Mouse (Mus musculus) heart, embryonic 11.5 days (tissue): ENCODE results near the gene Tmem129. TPM values are rescaled to one million over a fixed set of nuclear protein-coding genes. Genes with fewer than 3 reads are reported as not detected.

Source experiments
- ATAC-seq: fragments of 200-750 bp; cut with Nextera tagmentation; replicated peaks from 2 replicates; pipeline ENCODE4 v1.8.0; 2017; ENCODE audit warnings: moderate library complexity; ENCODE audit not compliant: insufficient number of reproducible peaks, low FRiP score, low TSS enrichment
- H3K27ac ChIP-seq: fragments of 300-500 bp; sonication (generic); 2 replicates; pipeline ENCODE4 v1.5.1; 2014; ENCODE audit warnings: mild to moderate bottlenecking, low read depth, low read length
- H3K27me3 ChIP-seq: fragments of 300-500 bp; sonication (generic); 2 replicates; pipeline ENCODE4 v1.6.1; 2014; ENCODE audit warnings: mild to moderate bottlenecking, low read length, mixed read lengths; ENCODE audit not compliant: control insufficient read depth, insufficient read depth
- H3K36me3 ChIP-seq: fragments of 300-500 bp; sonication (generic); 2 replicates; pipeline ENCODE4 v1.6.1; 2014; ENCODE audit warnings: mild to moderate bottlenecking, low read length, moderate library complexity, mixed read lengths; ENCODE audit not compliant: control insufficient read depth, insufficient read depth
- H3K4me1 ChIP-seq: fragments of 300-500 bp; sonication (generic); 2 replicates; pipeline ENCODE4 v1.6.1; 2014; ENCODE audit warnings: low read length; ENCODE audit not compliant: control insufficient read depth, insufficient read depth
- H3K4me2 ChIP-seq: fragments of 300-500 bp; sonication (generic); 2 replicates; pipeline ENCODE4 v1.6.1; 2014; ENCODE audit warnings: mild to moderate bottlenecking, moderate library complexity
- H3K4me3 ChIP-seq: fragments of 300-500 bp; sonication (generic); 2 replicates; pipeline ENCODE4 v1.5.1; 2014; ENCODE audit warnings: low read depth, low read length
- H3K9ac ChIP-seq: fragments of 300-500 bp; sonication (generic); 2 replicates; pipeline ENCODE4 v1.6.1; 2014; ENCODE audit warnings: mild to moderate bottlenecking, low read depth, low read length, moderate library complexity
- H3K9me3 ChIP-seq: fragments of 300-500 bp; sonication (generic); replicated peaks from 2 replicates; pipeline ENCODE4 v1.6.1; 2016; ENCODE audit warnings: low read length; ENCODE audit not compliant: control insufficient read depth
- WGBS: fragments of 180-500 bp; shearing (Covaris S2); extraction: QIAGEN DNeasy Blood & Tissue Kit; methylation state at CpG from one replicate; pipeline ENCODE4 v1.1.7; 2014; ENCODE audit not compliant: insufficient replicate concordance; 5-methylcytosine and 5-hydroxymethylcytosine counted together
- polyA plus RNA-seq: library from polyadenylated mRNA; unstranded; fragments of >200 nt; fragmentation: Nextera tagmentation; extraction: Ambion mirVana; gene quantifications from 2 replicates; pipeline ENCODE4 v1.2.1, GENCODE M21; 2014

Tmem129 gene
- polyA plus RNA-seq, 1 experiment from 2014 or later, result 42.3 TPM

- Histone ChIP-seq H3K4me1 (peaks cover 29% of the 10 kb centered on the region), H3K9me3 (no peaks in the 10 kb centered on the region), H3K4me2 (no peak overlapping the region), H3K9ac (no peak overlapping the region), H3K27ac (no peak overlapping the region), H3K4me3 (no peak overlapping the region), H3K27me3 (peaks cover 29% of the 10 kb centered on the region), H3K36me3 (no peaks in the 10 kb centered on the region)
- 82% methylated on average over 5 of the region's 5 CpGs for WGBS
- ATAC-seq, result no peak
Observed at GRCm38 (mm10) chr5:33698669-33699068, 40.5 kb upstream of the Tmem129 start.

- WGBS, result 39% methylated on average over 13 of the region's 13 CpGs
- H3K4me2 ChIP-seq, result no peak overlapping the region
- no peaks in the 10 kb centered on the region for H3K36me3 ChIP-seq
- H3K4me1 ChIP-seq, result peaks cover 31% of the 10 kb centered on the region
- ATAC-seq, result no peak
- H3K27ac ChIP-seq, result no peak overlapping the region
- H3K27me3 ChIP-seq, result peaks cover 32% of the 10 kb centered on the region
- H3K9ac ChIP-seq, result no peak overlapping the region
- H3K4me3 ChIP-seq, result no peak overlapping the region
- H3K9me3 ChIP-seq, result no peaks in the 10 kb centered on the region
Observed at GRCm38 (mm10) chr5:33697947-33698512, 39.8 kb upstream of the Tmem129 start.

DNA sequence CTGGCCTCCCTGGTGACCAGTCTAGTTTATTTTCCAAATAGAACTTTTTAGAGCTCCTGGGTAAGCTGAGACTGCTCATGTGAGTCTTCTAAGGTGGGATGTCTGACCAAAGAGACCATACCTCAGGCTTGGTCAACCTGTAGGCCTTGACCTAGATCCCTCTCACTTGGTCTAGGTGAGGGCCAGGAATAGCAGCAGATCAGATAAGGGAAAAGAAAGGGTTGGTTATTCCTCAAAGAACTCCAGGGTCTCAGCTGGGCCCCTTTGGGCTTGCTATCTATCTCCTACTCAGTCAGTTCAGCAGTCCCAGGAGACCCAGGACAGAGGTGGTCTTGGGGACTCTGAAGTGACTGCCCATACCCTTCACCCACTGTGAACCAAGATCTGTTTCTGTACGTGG lies 39.3 kb upstream of the Tmem129 start:
- H3K4me3 ChIP-seq, result no peak overlapping the region
- H3K27ac ChIP-seq, result no peak overlapping the region
- no peaks in the 10 kb centered on the region for H3K9me3 ChIP-seq
- H3K9ac ChIP-seq, result no peak overlapping the region
- WGBS, result 69% methylated on average over 1 of the region's 1 CpGs
- H3K36me3 ChIP-seq, result no peaks in the 10 kb centered on the region
- H3K4me1 ChIP-seq, result peaks cover 36% of the 10 kb centered on the region
- H3K4me2 ChIP-seq, result no peak overlapping the region
- H3K27me3 ChIP-seq, result peaks cover 35% of the 10 kb centered on the region
- ATAC-seq, result no peak

- Histone ChIP-seq H3K27ac (no peak overlapping the region), H3K9ac (no peak overlapping the region), H3K36me3 (no peaks in the 10 kb centered on the region), H3K9me3 (no peaks in the 10 kb centered on the region), H3K4me1 (peaks cover 45% of the 10 kb centered on the region), H3K4me2 (no peak overlapping the region), H3K27me3 (peaks cover 35% of the 10 kb centered on the region), H3K4me3 (no peak overlapping the region)
- WGBS, result 62% methylated on average over 5 of the region's 5 CpGs
- no peak for ATAC-seq
Observed at GRCm38 (mm10) chr5:33696430-33696829, 38.2 kb upstream of the Tmem129 start.

- peaks cover 35% of the 10 kb centered on the region for H3K27me3 ChIP-seq
- WGBS, result 1% methylated on average over 24 of the region's 24 CpGs
- peaks cover 44% of the 10 kb centered on the region for H3K4me1 ChIP-seq
- no peak overlapping the region for H3K27ac ChIP-seq
- H3K4me3 ChIP-seq, result peak overlapping the region; percentile 51
- H3K4me2 ChIP-seq, result peak overlapping the region; percentile 95
- no peaks in the 10 kb centered on the region for H3K36me3 ChIP-seq
- 0 out of 2 replicates have a peak, but pooled peaks have one; percentile 6 for ATAC-seq
- peak overlapping the region; percentile 72 for H3K9ac ChIP-seq
- no peaks in the 10 kb centered on the region for H3K9me3 ChIP-seq
Observed at GRCm38 (mm10) chr5:33695718-33696121, 37.5 kb upstream of the Tmem129 start.

DNA sequence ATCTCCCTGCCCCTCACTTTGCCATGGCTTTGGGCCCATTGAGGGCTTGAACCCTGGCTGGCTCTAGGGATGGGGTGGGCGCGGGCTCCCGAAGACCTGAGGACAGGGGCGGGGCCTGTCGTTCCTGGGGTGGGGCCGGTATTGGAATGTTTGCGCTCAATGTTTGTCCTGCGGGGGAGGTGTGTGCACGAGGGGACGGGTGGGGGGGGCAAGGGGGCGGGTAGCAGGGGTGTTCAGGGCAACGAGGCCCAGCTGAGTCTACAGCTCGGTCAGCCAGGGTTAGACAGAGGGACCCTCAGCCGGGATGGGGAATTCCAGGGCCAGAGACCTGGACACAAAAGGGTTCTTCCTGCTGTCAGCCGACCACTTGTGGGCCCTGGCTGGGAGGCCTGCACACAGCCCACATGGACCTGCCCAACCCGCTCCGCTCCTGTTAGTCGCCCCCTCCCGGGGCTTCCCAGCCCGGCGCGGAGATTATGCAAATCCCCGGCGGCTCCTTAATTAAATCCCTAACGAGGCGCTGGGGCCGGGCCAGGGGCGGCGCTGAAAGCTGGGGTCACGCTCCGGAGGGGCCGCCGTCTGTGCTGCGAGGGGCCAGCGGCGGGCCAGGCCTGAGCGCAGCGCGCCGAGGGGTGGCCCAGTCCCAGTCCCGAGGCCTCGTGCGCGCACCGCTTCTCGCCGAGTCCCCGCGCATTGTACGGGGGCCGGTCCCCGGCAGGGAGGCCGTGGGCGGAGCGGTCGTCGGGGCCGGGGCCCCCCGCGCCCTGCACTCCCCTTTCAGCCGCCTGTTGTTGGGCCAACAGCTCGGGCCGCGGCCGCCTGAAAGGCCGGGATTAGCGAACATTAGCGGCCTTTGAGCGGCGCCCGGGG lies 36.9 kb upstream of the Tmem129 start:
- Histone ChIP-seq H3K4me2 (peak overlapping the region; percentile 95), H3K9me3 (no peaks in the 10 kb centered on the region), H3K9ac (peak overlapping the region; percentile 72), H3K4me1 (peaks cover 37% of the 10 kb centered on the region), H3K36me3 (no peaks in the 10 kb centered on the region), H3K27me3 (peaks cover 31% of the 10 kb centered on the region), H3K27ac (peak overlapping the region; percentile 41; the same call in 1 of the 2 replicates), H3K4me3 (peak overlapping the region; percentile 51)
- no peak for ATAC-seq
- 2% methylated on average over 70 of the region's 71 CpGs for WGBS

- H3K27me3 ChIP-seq, result peaks cover 26% of the 10 kb centered on the region
- ATAC-seq, result no peak
- 70% methylated on average over 9 of the region's 9 CpGs for WGBS
- H3K4me2 ChIP-seq, result peak overlapping the region; percentile 95; the same call in 1 of the 2 replicates
- H3K9ac ChIP-seq, result no peak overlapping the region
- H3K4me3 ChIP-seq, result no peak overlapping the region
- H3K9me3 ChIP-seq, result no peaks in the 10 kb centered on the region
- H3K27ac ChIP-seq, result no peak overlapping the region
- peaks cover 35% of the 10 kb centered on the region for H3K4me1 ChIP-seq
- no peaks in the 10 kb centered on the region for H3K36me3 ChIP-seq
Observed at GRCm38 (mm10) chr5:33694461-33694847, 36.2 kb upstream of the Tmem129 start.

GRCm38 (mm10) chr5:33692393-33692792 lies 34.2 kb upstream of the Tmem129 start:
- no peaks in the 10 kb centered on the region for H3K36me3 ChIP-seq
- H3K9ac ChIP-seq, result peak overlapping the region; percentile 64
- ATAC-seq, result no peak
- peaks cover 45% of the 10 kb centered on the region for H3K4me1 ChIP-seq
- peak overlapping the region; percentile 45 for H3K4me2 ChIP-seq
- no peak overlapping the region for H3K4me3 ChIP-seq
- WGBS, result 6% methylated on average over 24 of the region's 24 CpGs
- peak overlapping the region; percentile 46; the same call in 1 of the 2 replicates for H3K27ac ChIP-seq
- H3K27me3 ChIP-seq, result peaks cover 23% of the 10 kb centered on the region
- H3K9me3 ChIP-seq, result no peaks in the 10 kb centered on the region
